Mouse (Mus musculus) myocyte (in vitro differentiated cells): ENCODE measurements at regions not wholly inside any gene's neighbourhood (a gene's known extent, or its start where the extent isn't known, plus 50 kb on each side); places are given as distances from the start of the nearest gene placed in this dataset.

Experiments
- MAX ChIP-seq: IDR thresholded peaks from one replicate; pipeline ENCODE4 v1.6.1; 2011; ENCODE audit warnings: low read depth, mild to moderate bottlenecking, control low read depth
- MYOG ChIP-seq, 3 experiments: IDR thresholded peaks; one replicate each; pipeline ENCODE4 v1.6.1; 2011; ENCODE audit warnings: control low read depth in 2 of 3, low read depth in 2 of 3, mild to moderate bottlenecking in 2 of 3; ENCODE audit not compliant: insufficient read length in 2 of 3, control insufficient read depth in 1 of 3, insufficient read depth in 1 of 3

GRCm38 (mm10) chr12:16450771-16451435 is 159.9 kb downstream of the Lpin1 start:
- TF ChIP-seq MAX: no peak
- TF ChIP-seq MYOG (IDR thresholded peaks at IDR 0.05; ENCODE audit: control insufficient read depth in 1 of 3, insufficient read depth in 1 of 3, insufficient read length in 2 of 3, low read depth in 2 of 3): no peak
